Mouse (Mus musculus) frontal cortex, adult 2 months (tissue): ENCODE measurements around the gene Pxn. TPM values are rescaled to one million over a fixed set of nuclear protein-coding genes. Genes with fewer than 3 reads are reported as not detected.
"Not testable (repeated sequence)": the region's sequence is repeated elsewhere in the genome, so short reads cannot be mapped to it uniquely, and the experiment has no call there.

Experiments used
- DNase-seq, 2 experiments: peaks; one replicate each; pipeline ENCODE4 v3.0.0; 2022; ENCODE audit warnings: low spot score in 1 of 2; ENCODE audit errors: extremely low spot score in 1 of 2
- polyA plus RNA-seq: library from polyadenylated mRNA; depleted of rRNA; stranded (reverse); fragments of >200 nt; gene quantifications from 2 replicates; pipeline ENCODE4 v1.2.3, GENCODE M21; 2012; rRNA removed

Gene Pxn
- polyA plus RNA-seq, 1 experiment: 36.9 TPM

DNA sequence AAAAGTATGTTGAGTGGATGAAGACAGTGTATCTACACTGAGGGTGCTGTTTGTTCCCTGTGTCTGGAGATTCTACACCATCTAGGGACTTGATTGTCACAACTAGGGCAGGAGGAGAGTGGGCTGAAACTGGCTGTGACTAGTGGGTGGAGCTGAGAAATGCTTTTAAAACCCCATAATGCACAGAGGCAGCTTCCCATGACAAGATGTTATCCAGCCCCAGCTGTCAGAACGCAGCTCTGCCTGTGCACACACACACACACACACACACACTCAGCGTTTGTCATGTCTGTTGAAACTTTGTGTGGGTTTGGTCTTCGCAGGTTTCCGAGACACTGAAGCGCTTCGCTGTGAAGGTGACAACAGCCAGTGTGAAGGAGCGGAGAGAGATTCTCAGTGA is 64.6 kb downstream of the Pxn start:
- DNase-seq: peak; percentile 80 to 83

DNA sequence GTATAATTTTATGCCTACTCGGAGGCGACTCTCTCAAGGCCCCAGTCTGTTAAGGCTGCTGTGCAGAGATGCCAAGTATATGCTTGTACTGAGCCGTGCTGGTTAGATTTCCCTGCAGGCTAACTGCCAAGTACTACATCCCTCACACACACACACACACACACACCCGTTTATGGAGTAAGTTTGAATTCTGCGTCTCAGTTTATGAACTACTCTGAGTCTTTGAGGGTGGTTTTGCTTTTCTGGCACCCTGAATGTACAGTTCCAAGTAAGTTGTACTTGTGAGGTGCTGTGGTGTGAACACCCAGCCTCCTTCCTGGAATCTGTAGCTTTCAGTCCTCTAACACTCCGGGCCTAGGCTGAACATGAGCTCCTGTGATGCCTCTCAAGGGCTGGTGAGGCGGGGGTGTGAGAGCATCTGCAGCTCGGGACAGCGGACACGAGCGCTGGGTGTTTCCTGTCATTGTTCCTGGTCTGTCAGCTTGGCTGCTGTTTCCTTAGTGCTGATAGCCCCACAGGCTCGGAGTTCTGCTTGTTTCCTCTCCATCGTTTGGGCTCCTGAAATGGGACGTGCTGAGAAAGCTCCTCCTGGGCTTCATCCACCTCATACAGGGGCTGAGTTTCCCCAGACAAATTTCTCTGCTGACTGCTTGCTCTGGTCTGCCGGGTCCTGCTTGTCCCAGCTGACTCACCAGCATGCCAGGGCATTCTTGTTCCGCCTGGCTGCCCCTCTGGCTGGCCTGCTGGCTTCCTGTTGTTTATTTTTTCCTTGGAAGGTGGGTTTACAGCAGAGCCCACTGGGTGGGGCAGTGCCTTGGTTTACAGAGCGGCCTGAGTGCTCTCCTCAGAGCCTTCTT is 66.4 kb downstream of the Pxn start:
- DNase-seq: peak; percentile 40 to 66

DNA sequence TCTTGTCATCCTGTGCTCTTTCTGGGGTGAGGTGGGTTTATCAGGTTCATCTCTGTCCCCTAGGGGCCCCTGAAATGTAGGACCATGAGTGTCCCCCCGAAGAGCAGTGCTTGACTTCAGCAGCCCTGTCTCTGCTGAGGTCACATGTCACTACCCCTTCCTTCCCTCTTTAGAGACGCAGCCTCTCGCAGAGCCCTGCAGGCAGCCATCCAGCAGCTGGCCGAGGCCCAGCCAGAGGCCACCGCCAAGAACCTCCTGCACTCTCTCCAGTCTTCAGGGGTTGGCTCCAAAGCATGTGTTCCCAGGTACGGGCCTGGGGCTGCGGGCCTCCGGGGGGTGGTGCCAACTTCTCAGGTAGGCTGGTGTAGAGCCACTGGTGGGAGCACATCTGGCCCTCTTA is 68.5 kb downstream of the Pxn start:
- no peak for DNase-seq

DNA sequence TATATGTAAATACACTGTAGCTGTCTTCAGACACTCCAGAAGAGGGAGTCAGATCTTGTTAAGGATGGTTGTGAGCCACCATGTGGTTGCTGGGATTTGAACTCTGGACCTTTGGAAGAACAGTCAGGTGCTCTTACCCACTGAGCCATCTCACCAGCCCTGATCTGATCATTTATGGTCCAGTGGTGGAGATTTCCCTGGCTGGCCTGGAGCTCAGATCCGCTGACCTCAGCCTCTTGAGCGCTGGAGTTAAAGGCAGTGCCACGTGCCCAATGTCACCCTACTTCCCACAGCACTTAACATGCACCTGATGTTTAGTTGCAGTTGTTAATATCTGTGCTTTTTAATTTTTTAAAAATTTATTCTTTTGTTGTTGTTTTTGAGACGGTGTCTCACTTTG is 71.2 kb downstream of the Pxn start:
- DNase-seq: not testable (repeated sequence)

DNA sequence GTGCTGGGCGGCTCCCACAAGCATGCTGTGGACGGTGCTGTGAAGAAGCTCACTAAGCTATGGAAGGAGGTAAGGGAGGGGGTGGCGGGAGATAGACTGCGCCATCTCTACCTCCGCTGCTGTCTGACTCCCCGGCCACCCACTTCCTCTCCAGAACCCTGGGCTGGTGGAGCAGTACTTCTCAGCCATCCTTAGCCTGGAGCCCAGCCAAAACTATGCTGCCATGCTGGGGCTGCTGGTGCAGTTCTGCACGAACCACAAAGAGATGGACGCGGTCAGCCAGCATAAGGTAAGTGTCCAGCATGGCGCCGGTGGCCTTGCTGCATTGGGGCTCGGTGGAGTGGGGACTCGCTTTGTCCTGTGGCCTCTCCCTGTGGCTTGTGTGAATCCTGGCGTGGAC is 72.4 kb downstream of the Pxn start:
- no peak for DNase-seq

DNA sequence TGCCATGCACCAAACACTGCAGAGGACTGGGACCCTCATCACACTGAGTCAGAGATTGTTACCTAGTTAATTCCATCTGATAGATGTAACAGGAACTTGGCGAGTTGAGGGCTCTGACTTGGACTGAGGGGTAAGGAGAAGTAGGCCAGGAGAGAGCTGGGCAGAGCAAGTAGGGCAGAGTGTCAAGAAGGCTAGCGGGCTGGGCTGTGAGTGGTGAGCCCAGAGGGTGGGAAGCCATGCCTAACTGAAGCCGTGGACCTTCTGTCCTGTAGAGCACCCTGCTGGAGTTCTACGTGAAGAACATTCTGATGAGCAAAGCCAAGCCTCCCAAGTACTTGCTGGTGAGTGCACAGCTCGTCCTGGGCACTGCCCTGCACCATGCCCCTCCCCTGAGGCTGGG is 72.9 kb downstream of the Pxn start:
- DNase-seq: no peak

DNA sequence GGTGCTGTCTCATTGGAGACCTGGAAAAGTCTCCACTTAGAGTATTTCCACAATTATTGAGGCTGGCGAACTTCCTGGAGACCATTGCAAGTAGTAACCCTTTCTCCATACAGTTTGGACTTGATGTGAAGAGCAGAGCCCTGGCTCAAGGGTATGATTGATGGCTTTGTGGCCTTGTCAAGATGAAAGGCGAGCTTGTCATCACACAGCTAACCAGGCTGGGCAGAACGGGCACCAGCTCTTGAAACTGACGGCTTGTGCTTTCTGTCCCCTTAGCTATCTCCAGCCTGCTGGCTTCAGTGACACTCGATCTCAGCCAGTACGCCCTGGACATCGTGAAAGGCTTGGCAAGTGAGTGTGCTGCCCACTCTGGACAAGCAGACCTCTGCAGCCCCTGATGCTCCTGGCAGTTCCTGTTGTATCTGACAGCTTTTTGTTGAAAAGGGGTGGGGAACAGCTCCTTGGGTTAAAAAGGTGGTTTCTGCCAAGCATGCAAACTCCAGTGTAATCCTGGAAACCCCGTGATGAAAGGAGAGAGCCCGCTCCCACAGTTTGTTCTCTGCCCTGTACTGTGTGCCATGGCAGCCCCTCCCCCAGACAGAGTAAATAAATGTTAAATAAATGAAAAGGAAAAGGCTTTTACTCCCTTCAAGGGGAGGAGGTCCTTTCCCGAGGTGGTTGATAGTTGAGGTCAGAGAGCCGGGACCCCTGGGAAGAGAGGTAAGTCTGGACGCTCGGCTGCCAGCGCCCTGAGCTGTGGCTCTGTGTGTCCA is 73.9 kb downstream of the Pxn start:
- DNase-seq: no peak

DNA sequence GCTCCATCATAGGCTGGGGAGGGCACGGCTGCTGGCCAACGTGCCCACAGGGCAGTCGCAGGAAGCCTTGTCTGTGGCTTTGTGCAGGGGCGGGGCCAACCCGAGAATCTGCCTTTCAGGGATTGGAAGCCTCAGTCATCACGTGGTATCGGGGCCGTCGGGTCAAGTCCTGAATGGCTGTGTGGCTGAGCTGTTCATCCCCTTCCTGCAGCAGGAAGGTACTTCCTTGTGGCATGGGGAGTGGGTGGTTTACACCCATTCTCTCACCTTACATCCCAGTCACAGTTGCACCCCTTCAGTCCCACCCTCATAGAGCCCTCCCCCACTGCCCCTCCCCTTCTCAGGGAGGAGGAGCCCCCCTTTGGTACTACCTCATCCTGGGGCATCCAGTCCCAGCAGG is 75.2 kb downstream of the Pxn start:
- no peak for DNase-seq

DNA sequence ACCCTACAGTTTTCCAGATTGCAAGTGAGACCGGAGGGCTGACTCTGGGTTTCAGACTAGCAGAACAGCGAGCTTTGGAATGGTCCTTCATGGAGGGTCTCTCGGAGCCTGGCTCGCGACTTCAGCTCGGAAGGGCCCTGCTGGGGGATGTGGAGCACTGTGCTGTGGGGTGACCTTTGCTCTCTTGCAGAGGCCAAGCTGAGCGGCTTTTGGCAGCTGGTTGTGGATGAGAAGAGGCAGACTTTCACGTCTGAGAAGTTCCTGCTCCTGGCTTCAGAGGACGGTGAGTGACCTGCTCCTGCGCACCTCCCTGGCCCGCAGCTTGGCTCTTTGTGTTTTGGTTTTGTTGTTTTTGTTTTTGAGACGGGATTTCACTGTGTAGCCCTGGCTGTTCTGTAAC is 79.1 kb downstream of the Pxn start:
- DNase-seq: no peak

DNA sequence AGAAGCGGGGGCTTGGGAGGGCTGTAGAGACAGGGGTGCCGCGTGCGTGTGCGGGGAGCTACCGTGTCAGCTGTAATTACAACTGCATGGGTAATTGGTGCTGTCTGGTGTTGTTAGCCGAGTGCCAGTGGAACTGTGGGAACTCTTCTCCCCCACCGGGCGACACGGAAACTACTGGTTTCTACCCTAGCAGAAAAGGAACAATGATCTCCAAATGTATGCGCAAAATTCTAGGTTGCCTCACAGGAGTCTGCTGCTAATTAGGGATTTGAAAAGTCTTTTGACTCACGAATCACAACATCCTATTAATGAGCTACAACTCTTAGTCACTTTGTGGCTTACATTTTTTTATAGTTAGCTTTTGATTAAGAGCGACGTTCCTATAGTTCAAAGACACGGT is 79.7 kb downstream of the Pxn start:
- no peak for DNase-seq

DNA sequence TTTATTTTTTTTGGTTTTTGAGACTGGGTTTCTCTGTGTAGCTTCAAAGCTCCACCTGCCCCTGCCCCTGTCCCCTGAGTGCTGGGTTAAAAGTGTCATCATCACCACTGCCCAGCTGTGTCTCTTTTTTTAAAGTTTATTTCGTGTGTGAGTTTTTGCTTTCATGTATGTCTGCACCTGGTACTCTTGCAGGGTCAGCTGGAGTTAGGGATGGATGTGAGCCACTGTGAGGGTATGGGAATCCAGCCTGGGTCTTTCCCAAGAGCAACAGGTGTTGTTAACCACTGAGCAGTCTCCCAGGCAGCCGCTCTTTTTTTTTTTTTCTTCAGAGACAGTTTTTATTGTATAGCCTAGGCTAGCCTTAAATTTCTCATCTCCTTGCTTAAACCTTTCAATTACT is 80.3 kb downstream of the Pxn start:
- no peak for DNase-seq

DNA sequence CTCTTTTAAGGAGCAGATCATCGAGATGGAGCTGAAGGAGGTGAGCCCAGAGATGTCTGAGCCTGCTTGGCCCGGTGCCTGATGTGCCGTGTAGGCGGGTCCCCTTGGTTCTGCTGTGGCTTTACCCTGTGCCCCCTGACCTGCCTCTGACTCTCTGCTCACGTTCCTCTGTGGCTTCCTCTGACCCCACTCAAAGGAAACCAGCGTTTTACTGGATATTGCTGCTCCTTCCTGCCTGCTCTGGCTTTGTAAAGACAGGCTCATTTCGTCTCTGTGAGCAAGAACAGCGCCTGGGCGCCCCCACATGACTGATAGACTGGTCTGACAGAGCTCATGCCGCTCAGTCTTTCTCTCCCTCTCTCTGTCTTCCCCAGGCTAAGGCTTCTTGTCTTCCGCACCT is 84.6 kb downstream of the Pxn start:
- DNase-seq: no peak

DNA sequence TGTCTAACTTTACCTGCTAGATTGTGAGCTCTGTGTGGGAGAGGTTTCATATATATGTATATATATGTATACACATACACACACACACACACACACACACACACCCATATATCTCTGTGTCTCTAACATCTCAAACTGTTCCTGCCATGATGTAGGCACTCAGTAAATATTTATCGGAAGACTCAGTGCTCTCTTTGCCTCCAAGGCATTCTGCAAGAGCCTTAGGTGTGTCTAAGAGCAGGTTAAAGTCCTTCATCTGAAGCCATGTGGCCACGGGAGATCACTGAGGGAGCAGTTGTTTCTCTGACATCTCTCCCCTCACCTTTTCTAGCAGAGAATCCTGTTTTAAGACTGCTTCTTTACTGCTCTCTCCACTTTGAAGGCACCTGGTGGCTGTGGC is 85.0 kb downstream of the Pxn start:
- no peak for DNase-seq

DNA sequence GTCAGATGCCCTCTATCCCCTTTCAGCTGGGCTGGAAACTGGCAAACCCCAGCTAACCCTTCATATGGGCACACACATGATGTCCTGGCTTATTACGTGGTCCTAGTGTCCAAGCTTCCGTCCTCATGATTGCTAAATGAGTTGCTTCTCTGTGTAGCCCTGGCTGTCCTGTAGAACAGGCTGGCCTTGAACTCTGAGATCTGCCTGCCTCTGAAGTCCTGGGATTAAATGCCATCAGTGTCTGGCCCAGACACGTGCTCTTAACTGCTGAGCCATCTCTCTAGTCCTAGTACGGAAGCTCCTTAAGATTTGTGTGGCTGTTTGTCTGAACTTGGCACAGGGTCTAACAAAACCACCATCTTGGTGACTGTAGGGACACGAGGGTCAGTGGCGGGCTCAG is 97.1 kb downstream of the Pxn start:
- DNase-seq: no peak

Other genes starting within 250 kb of the Pxn start
- gene Rnf10, start 233.8 kb upstream of the Pxn start, polyA plus RNA-seq: 177 and 178 TPM in 2 replicates
- 29.4 and 34.3 TPM in 2 replicates for gene Coq5, start 227.0 kb upstream of the Pxn start, polyA plus RNA-seq
- 637 and 750 TPM in 2 replicates for gene Dynll1, start 205.7 kb upstream of the Pxn start, polyA plus RNA-seq
- 67.9 and 79.2 TPM in 2 replicates for gene Srsf9, start 179.5 kb upstream of the Pxn start, polyA plus RNA-seq
- 32.8 and 33.0 TPM in 2 replicates for gene Gatc, start 165.5 kb upstream of the Pxn start, polyA plus RNA-seq
- 22.2 and 24.1 TPM in 2 replicates for gene Triap1, start 165.5 kb upstream of the Pxn start, polyA plus RNA-seq
- gene Cox6a1, start 157.7 kb upstream of the Pxn start, polyA plus RNA-seq: 2,228 and 3,541 TPM in 2 replicates
- gene Msi1, start 77.1 kb upstream of the Pxn start, polyA plus RNA-seq: 58.3 and 61.5 TPM in 2 replicates
- not detected in 2 replicates for gene Pla2g1b, start 40.4 kb upstream of the Pxn start, polyA plus RNA-seq
- 86.3 and 86.5 TPM in 2 replicates for gene Sirt4, start 22.0 kb upstream of the Pxn start, polyA plus RNA-seq
- gene Rplp0, start 52.8 kb downstream of the Pxn start, polyA plus RNA-seq: 543 and 568 TPM in 2 replicates
- 37.6 and 38.2 TPM in 2 replicates for gene Gcn1l1, start 58.6 kb downstream of the Pxn start, polyA plus RNA-seq
- gene Rab35, start 125.2 kb downstream of the Pxn start, polyA plus RNA-seq: 83.5 and 83.6 TPM in 2 replicates
- gene Bicdl1, start 224.9 kb downstream of the Pxn start, polyA plus RNA-seq: 166 and 186 TPM in 2 replicates